Mouse (Mus musculus): ENCODE measurements at regions not wholly inside any gene's neighbourhood (a gene's known extent, or its start where the extent isn't known, plus 50 kb on each side); places are given as distances from the start of the nearest gene placed in this dataset.

GRCm38 (mm10) chr13:5735027-5735624, 126.2 kb upstream of the Klf6 start:
- H3K9ac ChIP-seq = no peak overlapping the region
- H3K36me3 ChIP-seq = no peaks in the 10 kb centered on the region
- no peaks in the 10 kb centered on the region for H3K27me3 ChIP-seq
- no peak overlapping the region for H3K4me3 ChIP-seq
- no peaks in the 10 kb centered on the region for H3K9me3 ChIP-seq
- no peaks in the 10 kb centered on the region for H3K4me1 ChIP-seq
- no peak overlapping the region for H3K4me2 ChIP-seq
- no peak for ATAC-seq (ENCODE audit: borderline replicate concordance, extremely low read depth, low FRiP score, low TSS enrichment)
- H3K27ac ChIP-seq = no peak overlapping the region

GRCm38 (mm10) chr13:5736472-5736871, 124.8 kb upstream of the Klf6 start:
- Histone ChIP-seq H3K9ac (no peak overlapping the region), H3K27ac (no peak overlapping the region), H3K4me2 (no peak overlapping the region), H3K4me3 (no peak overlapping the region), H3K36me3 (no peaks in the 10 kb centered on the region), H3K4me1 (no peaks in the 10 kb centered on the region), H3K27me3 (no peaks in the 10 kb centered on the region), H3K9me3 (no peaks in the 10 kb centered on the region)
- 85% methylated on average over 6 of the region's 6 CpGs for WGBS
- ATAC-seq (ENCODE audit: borderline replicate concordance, extremely low read depth, low FRiP score, low TSS enrichment) = no peak

GRCm38 (mm10) chr13:5737214-5737613, 124.1 kb upstream of the Klf6 start:
- H3K9ac ChIP-seq = no peak overlapping the region
- no peaks in the 10 kb centered on the region for H3K27me3 ChIP-seq
- H3K4me2 ChIP-seq = no peak overlapping the region
- no peak overlapping the region for H3K27ac ChIP-seq
- H3K4me1 ChIP-seq = no peaks in the 10 kb centered on the region
- H3K4me3 ChIP-seq = no peak overlapping the region
- H3K36me3 ChIP-seq = no peaks in the 10 kb centered on the region
- H3K9me3 ChIP-seq = no peaks in the 10 kb centered on the region
- no peak for ATAC-seq (ENCODE audit: borderline replicate concordance, extremely low read depth, low FRiP score, low TSS enrichment)
- 85% methylated on average over 7 of the region's 7 CpGs for WGBS

- H3K4me1 ChIP-seq = no peaks in the 10 kb centered on the region
- H3K4me2 ChIP-seq = no peak overlapping the region
- no peaks in the 10 kb centered on the region for H3K9me3 ChIP-seq
- no peak for ATAC-seq (ENCODE audit: borderline replicate concordance, extremely low read depth, low FRiP score, low TSS enrichment)
- no peak overlapping the region for H3K4me3 ChIP-seq
- H3K27ac ChIP-seq = no peak overlapping the region
- no peak overlapping the region for H3K9ac ChIP-seq
- WGBS = 89% methylated on average over 1 of the region's 1 CpGs
- H3K27me3 ChIP-seq = no peaks in the 10 kb centered on the region
- H3K36me3 ChIP-seq = no peaks in the 10 kb centered on the region
Observed at GRCm38 (mm10) chr13:5740805-5741204, 120.5 kb upstream of the Klf6 start.

GRCm38 (mm10) chr13:5744949-5745348, 116.3 kb upstream of the Klf6 start:
- Histone ChIP-seq H3K9ac (no peak overlapping the region), H3K27me3 (no peaks in the 10 kb centered on the region), H3K4me1 (no peaks in the 10 kb centered on the region), H3K4me2 (no peak overlapping the region), H3K36me3 (no peaks in the 10 kb centered on the region), H3K4me3 (no peak overlapping the region), H3K9me3 (no peaks in the 10 kb centered on the region), H3K27ac (no peak overlapping the region)
- 81% methylated on average over 6 of the region's 6 CpGs for WGBS
- no peak for ATAC-seq (ENCODE audit: borderline replicate concordance, extremely low read depth, low FRiP score, low TSS enrichment)

GRCm38 (mm10) chr13:5757176-5757575, 104.1 kb upstream of the Klf6 start:
- 93% methylated on average over 3 of the region's 3 CpGs for WGBS
- Histone ChIP-seq H3K27ac (no peak overlapping the region), H3K4me3 (no peak overlapping the region), H3K27me3 (no peaks in the 10 kb centered on the region), H3K4me1 (no peaks in the 10 kb centered on the region), H3K9me3 (no peaks in the 10 kb centered on the region), H3K36me3 (no peaks in the 10 kb centered on the region), H3K9ac (no peak overlapping the region), H3K4me2 (no peak overlapping the region)
- no peak for ATAC-seq (ENCODE audit: borderline replicate concordance, extremely low read depth, low FRiP score, low TSS enrichment)

- H3K9me3 ChIP-seq = no peaks in the 10 kb centered on the region
- H3K4me3 ChIP-seq = no peak overlapping the region
- 45% methylated on average over 1 of the region's 1 CpGs for WGBS
- no peaks in the 10 kb centered on the region for H3K4me1 ChIP-seq
- no peaks in the 10 kb centered on the region for H3K27me3 ChIP-seq
- no peak for ATAC-seq (ENCODE audit: borderline replicate concordance, extremely low read depth, low FRiP score, low TSS enrichment)
- H3K36me3 ChIP-seq = no peaks in the 10 kb centered on the region
- no peak overlapping the region for H3K9ac ChIP-seq
- no peak overlapping the region for H3K4me2 ChIP-seq
- H3K27ac ChIP-seq = no peak overlapping the region
Observed at GRCm38 (mm10) chr13:5757963-5758362, 103.3 kb upstream of the Klf6 start.

- Histone ChIP-seq H3K27ac (no peak overlapping the region), H3K36me3 (no peaks in the 10 kb centered on the region), H3K9me3 (no peaks in the 10 kb centered on the region), H3K27me3 (no peaks in the 10 kb centered on the region), H3K4me3 (no peak overlapping the region), H3K9ac (no peak overlapping the region), H3K4me2 (no peak overlapping the region), H3K4me1 (no peaks in the 10 kb centered on the region)
- ATAC-seq (ENCODE audit: borderline replicate concordance, extremely low read depth, low FRiP score, low TSS enrichment) = no peak
Observed at GRCm38 (mm10) chr13:5760030-5760429, 101.3 kb upstream of the Klf6 start.

GRCm38 (mm10) chr13:5766394-5766793, 94.9 kb upstream of the Klf6 start:
- H3K4me3 ChIP-seq = no peak overlapping the region
- H3K9me3 ChIP-seq = no peaks in the 10 kb centered on the region
- H3K4me2 ChIP-seq = no peak overlapping the region
- H3K36me3 ChIP-seq = no peaks in the 10 kb centered on the region
- no peak overlapping the region for H3K27ac ChIP-seq
- no peak overlapping the region for H3K9ac ChIP-seq
- no peaks in the 10 kb centered on the region for H3K27me3 ChIP-seq
- 0 out of 2 replicates have a peak, but pooled peaks cover 5% of the 10 kb centered on the region for H3K4me1 ChIP-seq
- whole genome bisulfite sequencing = 42% methylated on average over 6 of the region's 6 CpGs
- ATAC-seq (ENCODE audit: borderline replicate concordance, extremely low read depth, low FRiP score, low TSS enrichment) = no peak

- Histone ChIP-seq H3K4me1 (0 out of 2 replicates have a peak, but pooled peaks cover 5% of the 10 kb centered on the region), H3K9me3 (no peaks in the 10 kb centered on the region), H3K4me2 (no peak overlapping the region), H3K27me3 (no peaks in the 10 kb centered on the region), H3K4me3 (no peak overlapping the region), H3K27ac (peak overlapping the region; percentile 57; the same call in 1 of the 2 replicates), H3K9ac (no peak overlapping the region), H3K36me3 (no peaks in the 10 kb centered on the region)
- 59% methylated on average over 1 of the region's 1 CpGs for WGBS
- no peak; the same call in 1 of the 2 replicates for ATAC-seq (ENCODE audit: borderline replicate concordance, extremely low read depth, low FRiP score, low TSS enrichment)
Observed at GRCm38 (mm10) chr13:5767202-5767601, 94.1 kb upstream of the Klf6 start.

GRCm38 (mm10) chr13:5768699-5769098, 92.6 kb upstream of the Klf6 start:
- ATAC-seq (ENCODE audit: borderline replicate concordance, extremely low read depth, low FRiP score, low TSS enrichment) = no peak
- H3K27ac ChIP-seq = no peak overlapping the region
- 79% methylated on average over 2 of the region's 2 CpGs for WGBS
- 0 out of 2 replicates have a peak, but pooled peaks cover 5% of the 10 kb centered on the region for H3K4me1 ChIP-seq
- H3K36me3 ChIP-seq = no peaks in the 10 kb centered on the region
- H3K27me3 ChIP-seq = no peaks in the 10 kb centered on the region
- H3K9ac ChIP-seq = no peak overlapping the region
- no peaks in the 10 kb centered on the region for H3K9me3 ChIP-seq
- H3K4me3 ChIP-seq = no peak overlapping the region
- H3K4me2 ChIP-seq = no peak overlapping the region

GRCm38 (mm10) chr13:5769283-5770260, 91.7 kb upstream of the Klf6 start:
- Histone ChIP-seq H3K4me3 (no peak overlapping the region), H3K27me3 (no peaks in the 10 kb centered on the region), H3K4me1 (0 out of 2 replicates have a peak, but pooled peaks cover 5% of the 10 kb centered on the region), H3K36me3 (no peaks in the 10 kb centered on the region), H3K9ac (no peak overlapping the region), H3K4me2 (no peak overlapping the region), H3K27ac (peak overlapping the region; percentile 45), H3K9me3 (no peaks in the 10 kb centered on the region)
- ATAC-seq (ENCODE audit: borderline replicate concordance, extremely low read depth, low FRiP score, low TSS enrichment) = peak; percentile 70
- WGBS = 60% methylated on average over 7 of the region's 7 CpGs

Measured in lung, embryonic 15.5 days (tissue).